Mouse (Mus musculus) liver, embryonic 12.5 days (tissue): ENCODE results near the gene Frmpd3. TPM values are rescaled to one million over a fixed set of nuclear protein-coding genes. Genes with fewer than 3 reads are reported as not detected.
"Not testable (repeated sequence)": the region's sequence is repeated elsewhere in the genome, so short reads cannot be mapped to it uniquely, and the experiment has no call there.

ENCODE experiments used
- ATAC-seq: fragments of 200-750 bp; cut with Nextera tagmentation; 2 replicates; pipeline ENCODE4 v1.8.0; 2017; ENCODE audit warnings: moderate number of reproducible peaks, mild to moderate bottlenecking, moderate library complexity
- H3K27ac ChIP-seq: fragments of 300-500 bp; sonication (generic); 2 replicates; pipeline ENCODE4 v1.5.1; 2016; ENCODE audit warnings: mild to moderate bottlenecking
- H3K27me3 ChIP-seq: fragments of 300-500 bp; sonication (generic); replicated peaks from 2 replicates; pipeline ENCODE4 v1.6.1; 2016; ENCODE audit warnings: mild to moderate bottlenecking, moderate library complexity
- H3K36me3 ChIP-seq: fragments of 300-500 bp; sonication (generic); 2 replicates; pipeline ENCODE4 v1.6.1; 2016; ENCODE audit warnings: mild to moderate bottlenecking, moderate library complexity
- H3K4me1 ChIP-seq: fragments of 300-500 bp; sonication (generic); 2 replicates; pipeline ENCODE4 v1.6.1; 2016
- H3K4me2 ChIP-seq: fragments of 300-500 bp; sonication (generic); 2 replicates; pipeline ENCODE4 v1.6.1; 2016; ENCODE audit warnings: mild to moderate bottlenecking, moderate library complexity
- H3K4me3 ChIP-seq: fragments of 300-500 bp; sonication (generic); 2 replicates; pipeline ENCODE4 v1.5.1; 2016; ENCODE audit warnings: mild to moderate bottlenecking, moderate library complexity
- H3K9ac ChIP-seq: fragments of 300-500 bp; sonication (generic); 2 replicates; pipeline ENCODE4 v1.6.1; 2016; ENCODE audit warnings: mild to moderate bottlenecking, moderate library complexity
- H3K9me3 ChIP-seq: fragments of 300-500 bp; sonication (generic); replicated peaks from 2 replicates; pipeline ENCODE4 v1.6.1; 2016; ENCODE audit warnings: mild to moderate bottlenecking, moderate library complexity
- WGBS: fragments of 180-500 bp; shearing (Covaris S2); methylation state at CpG from one replicate; pipeline ENCODE4 v1.1.7; 2016; ENCODE audit not compliant: insufficient replicate concordance; 5-methylcytosine and 5-hydroxymethylcytosine counted together
- polyA plus RNA-seq: library from polyadenylated mRNA; unstranded; fragments of >200 nt; fragmentation: Nextera tagmentation; extraction: Ambion mirVana; gene quantifications from 2 replicates; pipeline ENCODE4 v1.2.1, GENCODE M21; 2016

Gene Frmpd3
- polyA plus RNA-seq = not detected in 2 replicates

- 22% methylated on average over 22 of the region's 24 CpGs for whole genome bisulfite sequencing
- ATAC-seq = no peak
Observed at GRCm38 (mm10) chrX:140341656-140342392, at the start of gene Frmpd3. TSS of gene Frmpd3 (plus strand) at chrX:140342263.

GRCm38 (mm10) chrX:140303731-140304130 lies 38.3 kb upstream of the Frmpd3 start:
- no peak overlapping the region for H3K27ac ChIP-seq
- no peaks in the 10 kb centered on the region for H3K9me3 ChIP-seq
- no peak overlapping the region for H3K4me2 ChIP-seq
- no peak overlapping the region for H3K4me3 ChIP-seq
- 59% methylated on average over 4 of the region's 4 CpGs for WGBS
- no peaks in the 10 kb centered on the region for H3K36me3 ChIP-seq
- no peak for ATAC-seq
- H3K9ac ChIP-seq = no peak overlapping the region
- H3K27me3 ChIP-seq = peaks cover 18% of the 10 kb centered on the region; the same call in 1 of the 2 replicates
- H3K4me1 ChIP-seq = no peaks in the 10 kb centered on the region

More at GRCm38 (mm10) chrX:140341656-140342392, at the start of gene Frmpd3:
- Histone ChIP-seq H3K27me3 (peaks cover 55% of the 10 kb centered on the region), H3K36me3 (no peaks in the 10 kb centered on the region), H3K4me1 (no peaks in the 10 kb centered on the region), H3K27ac (no peak within 1 kb of the TSS), H3K9ac (no peak within 1 kb of the TSS), H3K4me3 (no peak within 1 kb of the TSS), H3K4me2 (peak within 1 kb of the TSS; percentile 41), H3K9me3 (no peaks in the 10 kb centered on the region)

- H3K4me1 ChIP-seq = no peaks in the 10 kb centered on the region
- H3K4me3 ChIP-seq = no peak overlapping the region
- no peak overlapping the region for H3K27ac ChIP-seq
- peaks cover 18% of the 10 kb centered on the region; the same call in 1 of the 2 replicates for H3K27me3 ChIP-seq
- H3K4me2 ChIP-seq = no peak overlapping the region
- no peaks in the 10 kb centered on the region for H3K9me3 ChIP-seq
- 62% methylated on average over 7 of the region's 7 CpGs for WGBS
- ATAC-seq = no peak
- no peaks in the 10 kb centered on the region for H3K36me3 ChIP-seq
- no peak overlapping the region for H3K9ac ChIP-seq
Observed at GRCm38 (mm10) chrX:140305652-140306051, 36.4 kb upstream of the Frmpd3 start.

- no peak for ATAC-seq
- no peaks in the 10 kb centered on the region for H3K4me1 ChIP-seq
- H3K4me3 ChIP-seq = no peak overlapping the region
- no peaks in the 10 kb centered on the region for H3K9me3 ChIP-seq
- peaks cover 22% of the 10 kb centered on the region; the same call in 1 of the 2 replicates for H3K27me3 ChIP-seq
- H3K27ac ChIP-seq = no peak overlapping the region
- WGBS = 53% methylated on average over 4 of the region's 4 CpGs
- H3K4me2 ChIP-seq = no peak overlapping the region
- H3K36me3 ChIP-seq = no peaks in the 10 kb centered on the region
- H3K9ac ChIP-seq = no peak overlapping the region
Observed at GRCm38 (mm10) chrX:140317931-140318330, 24.1 kb upstream of the Frmpd3 start.

- WGBS = 75% methylated on average over 6 of the region's 6 CpGs
- no peaks in the 10 kb centered on the region for H3K4me1 ChIP-seq
- H3K4me3 ChIP-seq = no peak overlapping the region
- no peaks in the 10 kb centered on the region for H3K9me3 ChIP-seq
- no peak for ATAC-seq
- H3K36me3 ChIP-seq = no peaks in the 10 kb centered on the region
- no peak overlapping the region for H3K4me2 ChIP-seq
- H3K9ac ChIP-seq = no peak overlapping the region
- peaks cover 18% of the 10 kb centered on the region; the same call in 1 of the 2 replicates for H3K27me3 ChIP-seq
- H3K27ac ChIP-seq = no peak overlapping the region
Observed at GRCm38 (mm10) chrX:140319131-140319530, 22.9 kb upstream of the Frmpd3 start.

- not testable (repeated sequence) for H3K9me3 ChIP-seq, ATAC-seq, H3K27ac ChIP-seq, H3K27me3 ChIP-seq, H3K4me3 ChIP-seq, H3K9ac ChIP-seq, H3K4me2 ChIP-seq, H3K4me1 ChIP-seq, H3K36me3 ChIP-seq
- WGBS = 67% methylated on average over 1 of the region's 1 CpGs
Observed at GRCm38 (mm10) chrX:140320671-140321070, 21.4 kb upstream of the Frmpd3 start.

- H3K27ac ChIP-seq = no peak overlapping the region
- peaks cover 55% of the 10 kb centered on the region for H3K27me3 ChIP-seq
- H3K4me1 ChIP-seq = no peaks in the 10 kb centered on the region
- 13% methylated on average over 19 of the region's 25 CpGs for WGBS
- no peaks in the 10 kb centered on the region for H3K36me3 ChIP-seq
- H3K9me3 ChIP-seq = no peaks in the 10 kb centered on the region
- H3K4me3 ChIP-seq = no peak overlapping the region
- H3K9ac ChIP-seq = no peak overlapping the region
- peak overlapping the region; percentile 41 for H3K4me2 ChIP-seq
- no peak for ATAC-seq
Observed at GRCm38 (mm10) chrX:140342393-140343163, 515 bp downstream of the Frmpd3 start.

- Histone ChIP-seq H3K9ac (no peak overlapping the region), H3K36me3 (no peaks in the 10 kb centered on the region), H3K27me3 (0 out of 2 replicates have a peak, but pooled peaks cover 5% of the 10 kb centered on the region), H3K4me1 (no peaks in the 10 kb centered on the region), H3K27ac (no peak overlapping the region), H3K4me2 (no peak overlapping the region), H3K4me3 (no peak overlapping the region), H3K9me3 (no peaks in the 10 kb centered on the region)
- 26% methylated on average over 4 of the region's 4 CpGs for WGBS
- ATAC-seq = no peak
Observed at GRCm38 (mm10) chrX:140375628-140376027, 33.6 kb downstream of the Frmpd3 start.

- Histone ChIP-seq H3K4me3 (no peak overlapping the region), H3K27ac (no peak overlapping the region), H3K27me3 (peaks cover 12% of the 10 kb centered on the region), H3K4me2 (no peak overlapping the region), H3K9ac (no peak overlapping the region), H3K9me3 (no peaks in the 10 kb centered on the region), H3K4me1 (no peaks in the 10 kb centered on the region), H3K36me3 (no peaks in the 10 kb centered on the region)
- 40% methylated on average over 3 of the region's 3 CpGs for WGBS
- ATAC-seq = no peak
Observed at GRCm38 (mm10) chrX:140399986-140400385, 57.9 kb downstream of the Frmpd3 start.

- H3K27ac ChIP-seq = no peak overlapping the region
- H3K36me3 ChIP-seq = no peaks in the 10 kb centered on the region
- no peak overlapping the region for H3K4me2 ChIP-seq
- H3K4me1 ChIP-seq = peaks cover 9% of the 10 kb centered on the region
- H3K4me3 ChIP-seq = no peak overlapping the region
- H3K27me3 ChIP-seq = peaks cover 12% of the 10 kb centered on the region
- no peak for ATAC-seq
- H3K9me3 ChIP-seq = no peaks in the 10 kb centered on the region
- H3K9ac ChIP-seq = no peak overlapping the region
- WGBS = 41% methylated on average over 4 of the region's 4 CpGs
Observed at GRCm38 (mm10) chrX:140402904-140403303, 60.8 kb downstream of the Frmpd3 start.

GRCm38 (mm10) chrX:140406079-140406478 lies 64.0 kb downstream of the Frmpd3 start:
- Histone ChIP-seq H3K4me1 (peaks cover 9% of the 10 kb centered on the region), H3K36me3 (no peaks in the 10 kb centered on the region), H3K9ac (no peak overlapping the region), H3K27me3 (peaks cover 5% of the 10 kb centered on the region), H3K27ac (no peak overlapping the region), H3K4me2 (no peak overlapping the region), H3K9me3 (no peaks in the 10 kb centered on the region), H3K4me3 (no peak overlapping the region)
- 32% methylated on average over 3 of the region's 4 CpGs for WGBS
- no peak for ATAC-seq

- ATAC-seq = peak; percentile 84
- H3K4me1 ChIP-seq = peaks cover 9% of the 10 kb centered on the region
- H3K27ac ChIP-seq = no peak overlapping the region
- no peak overlapping the region for H3K4me3 ChIP-seq
- peaks cover 5% of the 10 kb centered on the region for H3K27me3 ChIP-seq
- H3K4me2 ChIP-seq = no peak overlapping the region
- no peaks in the 10 kb centered on the region for H3K36me3 ChIP-seq
- no peaks in the 10 kb centered on the region for H3K9me3 ChIP-seq
- H3K9ac ChIP-seq = no peak overlapping the region
Observed at GRCm38 (mm10) chrX:140406501-140406900, 64.4 kb downstream of the Frmpd3 start.
